Mouse (Mus musculus): ENCODE data around the gene Phactr3. TPM values are rescaled to one million over a fixed set of nuclear protein-coding genes. Genes with fewer than 3 reads are reported as not detected.

The Phactr3 gene
- polyA plus RNA-seq, 1 experiment: not detected

DNA sequence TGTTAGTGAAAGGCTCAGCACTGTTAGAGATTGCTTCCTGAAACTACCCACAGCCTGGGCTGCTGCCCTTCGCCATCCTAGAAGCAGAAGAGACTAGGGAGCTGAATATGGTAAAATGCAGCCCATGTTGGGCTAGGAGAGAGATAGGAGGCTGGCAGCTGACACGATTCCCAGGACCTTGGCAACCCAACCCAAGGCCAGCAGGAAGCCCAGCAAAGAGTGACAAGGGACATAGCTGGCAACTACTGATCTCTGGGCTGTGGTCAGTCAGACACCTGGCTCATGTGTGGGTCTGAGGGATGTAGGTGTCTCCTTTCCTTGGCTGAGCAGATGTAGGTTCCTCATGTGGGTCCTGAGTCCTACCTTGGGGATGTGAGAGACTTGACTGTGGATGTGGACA lies 152.0 kb downstream of the Phactr3 start:
- 77% methylated on average over 2 of the region's 2 CpGs for WGBS
- TF ChIP-seq POLR2A (IDR thresholded peaks at IDR 0.05; ENCODE audit: insufficient read depth, low read depth, low read length) (no peak), CTCF (IDR thresholded peaks at IDR 0.05; ENCODE audit: insufficient read depth, low read depth, low read length) (no peak)
- Histone ChIP-seq H3K27ac (ENCODE audit: insufficient read depth, low read depth, low read length) (no peak overlapping the region), H3K4me1 (ENCODE audit: control insufficient read depth, insufficient read depth, low read length) (peaks cover 6% of the 10 kb centered on the region), H3K4me3 (ENCODE audit: insufficient read depth, low read depth, low read length) (no peak overlapping the region)

DNA sequence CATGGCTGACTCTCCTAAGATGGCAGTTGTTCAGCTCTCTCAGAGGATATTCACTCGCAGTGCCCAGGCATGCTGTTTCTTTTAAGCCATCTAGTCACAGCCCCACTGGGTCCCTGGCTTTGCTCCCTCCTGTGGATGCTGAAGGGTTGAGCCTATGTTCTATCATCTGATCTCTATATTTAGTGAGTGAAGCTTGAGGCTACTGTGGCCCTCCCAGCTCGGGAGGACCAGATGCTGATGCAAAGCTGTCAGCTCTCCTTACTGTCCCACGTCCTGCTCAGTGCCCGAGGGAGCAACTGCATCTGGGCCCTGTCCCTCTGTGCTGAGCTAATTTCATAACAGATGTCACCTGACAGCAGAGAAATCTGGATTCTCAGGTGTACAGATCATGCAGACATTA lies 153.6 kb downstream of the Phactr3 start:
- TF ChIP-seq CTCF (IDR thresholded peaks at IDR 0.05; ENCODE audit: insufficient read depth, low read depth, low read length) (no peak), POLR2A (IDR thresholded peaks at IDR 0.05; ENCODE audit: insufficient read depth, low read depth, low read length) (no peak)
- 75% methylated on average over 4 of the region's 4 CpGs for WGBS
- Histone ChIP-seq H3K27ac (ENCODE audit: insufficient read depth, low read depth, low read length) (no peak overlapping the region), H3K4me1 (ENCODE audit: control insufficient read depth, insufficient read depth, low read length) (peaks cover 2% of the 10 kb centered on the region; the same call in 1 of the 2 replicates), H3K4me3 (ENCODE audit: insufficient read depth, low read depth, low read length) (no peak overlapping the region)

DNA sequence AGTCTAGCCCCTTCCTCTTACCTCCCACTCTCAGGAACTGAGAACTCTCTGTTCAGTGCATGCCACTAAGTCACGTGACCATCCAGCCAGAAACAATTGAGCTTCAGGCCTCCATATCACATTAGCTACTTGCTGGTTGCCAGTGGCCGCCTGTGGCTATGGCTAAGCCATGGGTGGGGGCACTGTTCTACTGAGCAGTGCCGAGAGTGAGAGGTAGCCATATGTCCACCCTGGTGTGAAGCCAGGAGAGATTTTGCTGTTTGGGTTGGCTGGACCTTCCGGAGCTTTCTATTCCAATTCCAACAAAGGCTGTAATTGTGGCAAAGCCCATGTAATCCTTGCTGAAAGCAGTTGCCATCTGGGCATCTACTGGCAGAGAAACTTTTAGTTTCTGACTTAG lies 155.4 kb downstream of the Phactr3 start:
- Histone ChIP-seq H3K27ac (ENCODE audit: insufficient read depth, low read depth, low read length) (no peak overlapping the region), H3K4me3 (ENCODE audit: insufficient read depth, low read depth, low read length) (no peak overlapping the region), H3K4me1 (ENCODE audit: control insufficient read depth, insufficient read depth, low read length) (peaks cover 2% of the 10 kb centered on the region; the same call in 1 of the 2 replicates)
- 60% methylated on average over 4 of the region's 4 CpGs for WGBS
- no peak for TF ChIP-seq POLR2A (IDR thresholded peaks at IDR 0.05; ENCODE audit: insufficient read depth, low read depth, low read length)
- no peak for TF ChIP-seq CTCF (IDR thresholded peaks at IDR 0.05; ENCODE audit: insufficient read depth, low read depth, low read length)

DNA sequence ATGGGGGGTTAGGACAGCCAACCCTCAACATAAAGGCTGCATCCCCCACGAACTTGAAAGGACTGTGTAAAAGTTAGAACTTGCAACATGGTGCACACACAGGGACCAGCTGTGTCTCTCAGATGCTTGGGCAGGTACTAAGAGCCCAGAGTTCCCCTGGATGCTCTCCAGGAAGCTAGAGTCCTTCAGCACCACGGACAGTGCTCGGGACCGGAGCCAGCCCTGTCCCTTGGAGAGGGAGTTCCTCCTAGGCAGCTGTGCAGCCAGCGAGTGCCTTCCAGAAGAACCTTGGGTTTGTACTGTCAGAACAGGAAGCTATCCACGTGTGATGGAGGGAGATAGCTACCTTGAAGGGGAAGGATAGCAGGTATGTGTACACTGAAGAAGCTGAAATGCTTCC lies 158.4 kb downstream of the Phactr3 start:
- Histone ChIP-seq H3K4me1 (ENCODE audit: control insufficient read depth, insufficient read depth, low read length) (peaks cover 2% of the 10 kb centered on the region; the same call in 1 of the 2 replicates), H3K27ac (ENCODE audit: insufficient read depth, low read depth, low read length) (no peak overlapping the region), H3K4me3 (ENCODE audit: insufficient read depth, low read depth, low read length) (no peak overlapping the region)
- WGBS: 23% methylated on average over 6 of the region's 6 CpGs
- TF ChIP-seq CTCF (IDR thresholded peaks at IDR 0.05; ENCODE audit: insufficient read depth, low read depth, low read length) (no peak), POLR2A (IDR thresholded peaks at IDR 0.05; ENCODE audit: insufficient read depth, low read depth, low read length) (no peak)

DNA sequence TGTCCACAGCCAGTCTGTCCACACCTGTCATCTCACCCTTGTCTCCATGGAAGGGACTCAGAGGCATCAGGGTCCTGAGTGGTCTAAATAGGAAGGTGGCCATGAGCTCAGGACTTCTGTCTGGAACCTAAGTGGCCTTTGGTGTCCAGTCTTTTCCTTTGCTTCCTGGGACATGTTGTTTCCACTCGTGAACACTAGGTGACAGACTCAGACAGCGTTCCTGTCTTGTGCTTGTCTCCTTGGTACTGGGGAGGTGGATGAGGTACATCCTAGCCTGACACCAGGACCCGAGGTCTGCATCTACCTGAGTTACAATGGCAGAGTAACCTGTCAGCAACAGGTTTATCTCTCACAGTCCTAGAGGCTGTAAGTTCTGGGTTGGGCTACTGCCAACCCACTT lies 162.4 kb downstream of the Phactr3 start:
- H3K27ac ChIP-seq (ENCODE audit: insufficient read depth, low read depth, low read length): no peak overlapping the region
- H3K4me1 ChIP-seq (ENCODE audit: control insufficient read depth, insufficient read depth, low read length): no peaks in the 10 kb centered on the region; the same call in 1 of the 2 replicates
- H3K4me3 ChIP-seq (ENCODE audit: insufficient read depth, low read depth, low read length): no peak overlapping the region
- 49% methylated on average over 3 of the region's 3 CpGs for WGBS
- no peak for TF ChIP-seq POLR2A (IDR thresholded peaks at IDR 0.05; ENCODE audit: insufficient read depth, low read depth, low read length)
- TF ChIP-seq CTCF (IDR thresholded peaks at IDR 0.05; ENCODE audit: insufficient read depth, low read depth, low read length): no peak

- 70% methylated on average over 5 of the region's 5 CpGs for WGBS
Observed at GRCm38 (mm10) chr2:178287285-178287684, 168.5 kb downstream of the Phactr3 start.

GRCm38 (mm10) chr2:178288666-178289065 lies 169.9 kb downstream of the Phactr3 start:
- H3K4me1 ChIP-seq (ENCODE audit: control insufficient read depth, insufficient read depth, low read length): peaks cover 17% of the 10 kb centered on the region
- no peak overlapping the region for H3K4me3 ChIP-seq (ENCODE audit: insufficient read depth, low read depth, low read length)
- no peak overlapping the region for H3K27ac ChIP-seq (ENCODE audit: insufficient read depth, low read depth, low read length)
- TF ChIP-seq CTCF (IDR thresholded peaks at IDR 0.05; ENCODE audit: insufficient read depth, low read depth, low read length) (no peak), POLR2A (IDR thresholded peaks at IDR 0.05; ENCODE audit: insufficient read depth, low read depth, low read length) (no peak)
- WGBS: 94% methylated on average over 3 of the region's 3 CpGs

More at GRCm38 (mm10) chr2:178287285-178287684, 168.5 kb downstream of the Phactr3 start:
- peaks cover 11% of the 10 kb centered on the region for H3K4me1 ChIP-seq (ENCODE audit: control insufficient read depth, insufficient read depth, low read length)
- TF ChIP-seq CTCF (IDR thresholded peaks at IDR 0.05; ENCODE audit: insufficient read depth, low read depth, low read length): peak; percentile 44; the same call in 1 of the 2 replicates
- TF ChIP-seq POLR2A (IDR thresholded peaks at IDR 0.05; ENCODE audit: insufficient read depth, low read depth, low read length): no peak
- H3K27ac ChIP-seq (ENCODE audit: insufficient read depth, low read depth, low read length): no peak overlapping the region
- no peak overlapping the region for H3K4me3 ChIP-seq (ENCODE audit: insufficient read depth, low read depth, low read length)

DNA sequence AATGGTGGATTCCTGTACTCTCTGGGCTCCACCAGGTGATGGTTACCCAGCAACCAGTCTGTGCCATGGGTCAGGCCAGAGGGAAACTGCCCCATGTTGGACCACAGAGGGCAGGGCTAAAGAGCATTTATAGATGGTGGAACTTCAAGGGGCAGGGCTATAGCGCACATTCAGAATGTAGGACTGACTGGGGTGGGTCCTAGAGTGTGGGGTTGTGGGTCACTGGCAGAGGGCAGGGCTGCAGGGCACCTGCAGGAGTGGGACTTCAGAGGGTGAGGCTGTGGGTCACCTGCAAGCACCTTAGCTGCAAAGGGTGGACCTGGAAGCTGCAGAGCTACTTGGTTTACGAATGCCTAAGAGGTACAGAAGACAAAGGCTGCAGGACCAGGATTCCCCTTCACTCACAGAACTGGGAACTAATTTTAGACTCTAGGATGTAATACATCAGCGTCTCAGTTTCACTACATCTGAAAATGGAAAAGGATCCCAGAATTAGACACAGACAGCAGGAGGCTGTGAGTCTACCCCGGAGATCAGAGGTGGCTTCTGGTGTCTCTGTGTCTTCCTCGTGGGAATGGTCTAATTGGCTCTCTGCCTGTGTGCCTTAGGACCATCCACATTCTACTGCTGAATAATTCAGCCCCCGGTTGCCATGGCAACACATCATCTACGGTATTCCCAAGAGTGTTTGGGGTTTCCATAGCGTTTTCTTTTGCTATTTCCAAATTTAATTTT lies 184.8 kb downstream of the Phactr3 start:
- no peak for TF ChIP-seq POLR2A (IDR thresholded peaks at IDR 0.05; ENCODE audit: insufficient read depth, low read depth, low read length)
- no peak for TF ChIP-seq CTCF (IDR thresholded peaks at IDR 0.05; ENCODE audit: insufficient read depth, low read depth, low read length)

GRCm38 (mm10) chr2:178304188-178304529 lies 185.4 kb downstream of the Phactr3 start:
- 13% methylated on average over 1 of the region's 1 CpGs for WGBS
- H3K27ac ChIP-seq (ENCODE audit: insufficient read depth, low read depth, low read length): peak overlapping the region; percentile 69; the same call in 1 of the 2 replicates
- H3K4me3 ChIP-seq (ENCODE audit: insufficient read depth, low read depth, low read length): no peak overlapping the region
- TF ChIP-seq CTCF (IDR thresholded peaks at IDR 0.05; ENCODE audit: insufficient read depth, low read depth, low read length) (no peak), POLR2A (IDR thresholded peaks at IDR 0.05; ENCODE audit: insufficient read depth, low read depth, low read length) (no peak)
- H3K4me1 ChIP-seq (ENCODE audit: control insufficient read depth, insufficient read depth, low read length): peaks cover 38% of the 10 kb centered on the region

More for the DNA sequence above, 184.8 kb downstream of the Phactr3 start:
- 29% methylated on average over 8 of the region's 8 CpGs for WGBS
- Histone ChIP-seq H3K4me3 (ENCODE audit: insufficient read depth, low read depth, low read length) (no peak overlapping the region), H3K4me1 (ENCODE audit: control insufficient read depth, insufficient read depth, low read length) (peaks cover 38% of the 10 kb centered on the region), H3K27ac (ENCODE audit: insufficient read depth, low read depth, low read length) (peak overlapping the region; percentile 10; the same call in 1 of the 2 replicates)

All from olfactory bulb, adult 2 months (tissue).